Mouse (Mus musculus) liver, embryonic 14.5 days (tissue): ENCODE results near the gene Smim5. TPM values are rescaled to one million over a fixed set of nuclear protein-coding genes. Genes with fewer than 3 reads are reported as not detected.

Source experiments
- ATAC-seq: fragments of 200-750 bp; cut with Nextera tagmentation; 2 replicates; pipeline ENCODE4 v1.8.0; 2017; ENCODE audit warnings: moderate number of reproducible peaks, mild to moderate bottlenecking, moderate library complexity; ENCODE audit not compliant: insufficient read depth
- DNase-seq, 3 experiments: peaks; one replicate each; pipeline ENCODE4 v3.0.0-alpha.2; 2012 to 2013; ENCODE audit warnings: low read depth in 3 of 3, low spot score in 3 of 3
- H3K27ac ChIP-seq: fragments of 300-500 bp; sonication (generic); 2 replicates; pipeline ENCODE4 v1.5.1; 2014; ENCODE audit warnings: moderate library complexity, mild to moderate bottlenecking, control low read depth, inconsistent platforms
- H3K27me3 ChIP-seq: fragments of 300-500 bp; sonication (generic); 2 replicates; pipeline ENCODE4 v1.6.1; 2014; ENCODE audit warnings: mild to moderate bottlenecking, low read length, moderate library complexity; ENCODE audit not compliant: control insufficient read depth, insufficient read depth
- H3K36me3 ChIP-seq: fragments of 300-500 bp; sonication (generic); replicated peaks from 2 replicates; pipeline ENCODE4 v1.6.1; 2014; ENCODE audit warnings: low read depth; ENCODE audit not compliant: control insufficient read depth, insufficient read depth
- H3K4me1 ChIP-seq, 2 experiments: fragments of 200-500 bp in 1 of 2; fragments of 300-500 bp in 1 of 2; sonication (generic) in 1 of 2; replicated peaks; 2 replicates each; pipeline ENCODE4 v1.6.1; 2012 to 2014; ENCODE audit warnings: antibody characterized with exemption in 1 of 2, inconsistent platforms in 1 of 2, low read length in 1 of 2; ENCODE audit not compliant: control insufficient read depth in 2 of 2, insufficient read depth in 2 of 2
- H3K4me2 ChIP-seq: fragments of 300-500 bp; sonication (generic); 2 replicates; pipeline ENCODE4 v1.6.1; 2014; ENCODE audit warnings: low read depth, mild to moderate bottlenecking, control low read depth, moderate library complexity
- H3K4me3 ChIP-seq, 2 experiments: fragments of 200-500 bp in 1 of 2; fragments of 300-500 bp in 1 of 2; sonication (generic) in 1 of 2; 2 replicates each; pipeline ENCODE4 v1.5.1; 2012 to 2014; ENCODE audit warnings: low read depth in 2 of 2, low read length in 2 of 2, mild to moderate bottlenecking in 2 of 2, control low read depth in 1 of 2, inconsistent platforms in 1 of 2, moderate library complexity in 1 of 2; ENCODE audit not compliant: insufficient read depth in 1 of 2
- H3K9ac ChIP-seq: fragments of 300-500 bp; sonication (generic); replicated peaks from 2 replicates; pipeline ENCODE4 v1.6.1; 2014; ENCODE audit warnings: mild to moderate bottlenecking, control low read depth, moderate library complexity
- H3K9me3 ChIP-seq: fragments of 300-500 bp; sonication (generic); 2 replicates; pipeline ENCODE4 v1.6.1; 2016; ENCODE audit warnings: low read length, mixed read lengths; ENCODE audit not compliant: control insufficient read depth
- CTCF ChIP-seq: IDR thresholded peaks from 2 replicates; pipeline ENCODE4 v1.5.1; 2016; ENCODE audit warnings: antibody characterized with exemption, low read depth, control low read depth
- EP300 ChIP-seq: IDR thresholded peaks from 2 replicates; pipeline ENCODE4 v1.6.1; 2016; ENCODE audit warnings: antibody characterized with exemption, low read depth
- WGBS: fragments of 180-500 bp; shearing (Covaris S2); extraction: QIAGEN DNeasy Blood & Tissue Kit; methylation state at CpG from one replicate; pipeline ENCODE4 v1.1.7; 2014; ENCODE audit not compliant: insufficient replicate concordance; 5-methylcytosine and 5-hydroxymethylcytosine counted together
- polyA plus RNA-seq, 2 experiments: library from polyadenylated mRNA; depleted of rRNA in 1 of 2; stranded (reverse) in 1 of 2; unstranded in 1 of 2; fragments of >200 nt; fragmentation: Nextera tagmentation in 1 of 2; extraction: Ambion mirVana in 1 of 2; gene quantifications; 2 replicates each; pipeline versions ENCODE4 v1.2.1 to v1.2.3; 2012 to 2014

The Smim5 gene
- polyA plus RNA-seq, 2 experiments, result 25.1 to 48.8 TPM

DNA sequence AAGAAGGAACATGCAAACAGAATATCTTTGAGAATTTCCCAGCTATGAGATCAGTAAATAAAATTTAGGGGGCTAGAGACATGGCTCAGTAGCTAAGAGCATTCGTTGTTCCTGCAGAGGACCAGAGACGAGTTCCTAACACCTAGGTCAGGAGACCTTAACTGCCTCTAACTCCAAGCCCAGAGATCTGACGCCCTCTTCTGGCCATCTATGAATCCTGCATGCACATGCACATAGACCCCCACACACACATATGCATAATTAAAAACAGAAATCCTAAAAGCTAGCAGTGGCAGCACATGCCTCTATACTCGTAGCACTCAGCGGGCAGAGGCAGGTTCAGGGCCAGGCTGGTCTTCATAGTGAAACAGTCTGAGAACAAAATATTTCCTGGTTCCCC is 23.3 kb upstream of the Smim5 start:
- H3K27me3 ChIP-seq, result no peaks in the 10 kb centered on the region
- no peak overlapping the region for H3K9ac ChIP-seq
- no peak overlapping the region for H3K27ac ChIP-seq
- no peak overlapping the region for H3K4me2 ChIP-seq
- 61% methylated on average over 5 of the region's 5 CpGs for WGBS
- peaks cover 0 to 14% of the 10 kb centered on the region in 2 experiments; a peak in 2 of 4 replicates for H3K4me1 ChIP-seq
- ATAC-seq (no peak), DNase-seq (no peak)
- no peak overlapping the region for H3K4me3 ChIP-seq
- no peaks in the 10 kb centered on the region for H3K9me3 ChIP-seq
- TF ChIP-seq EP300, result no peak
- peak; percentile 44 for TF ChIP-seq CTCF
- H3K36me3 ChIP-seq, result no peaks in the 10 kb centered on the region

DNA sequence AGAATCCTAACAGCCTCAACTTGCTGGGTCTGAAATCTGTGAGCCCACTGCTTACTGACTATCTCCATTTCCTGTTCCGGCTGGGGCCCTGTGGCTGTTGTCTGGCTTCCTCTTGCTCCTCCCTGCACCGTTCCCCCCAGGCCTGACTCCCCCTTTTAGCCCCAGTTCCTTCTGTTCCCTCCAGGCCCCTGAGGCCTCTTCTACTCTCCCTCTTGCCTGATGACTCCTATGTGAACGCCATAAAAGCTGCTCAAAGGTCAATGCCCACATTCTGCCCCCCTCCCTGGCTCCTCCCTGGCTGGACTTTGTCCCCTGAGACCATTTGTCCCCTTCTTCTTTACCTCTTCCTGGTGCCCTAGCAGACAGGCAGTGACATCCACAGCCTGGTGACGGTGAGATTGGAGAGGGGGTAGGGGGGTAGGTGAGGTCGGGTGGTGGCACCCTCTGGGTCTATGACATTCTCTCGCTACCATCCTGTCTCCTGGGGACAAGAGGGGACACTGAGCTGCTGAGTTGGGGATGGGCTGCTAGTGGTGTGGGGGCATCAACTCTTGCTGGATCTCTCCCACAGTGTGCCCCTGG is 22.5 kb upstream of the Smim5 start:
- H3K4me3 ChIP-seq, result no peak overlapping the region
- ATAC-seq, result no peak

DNA sequence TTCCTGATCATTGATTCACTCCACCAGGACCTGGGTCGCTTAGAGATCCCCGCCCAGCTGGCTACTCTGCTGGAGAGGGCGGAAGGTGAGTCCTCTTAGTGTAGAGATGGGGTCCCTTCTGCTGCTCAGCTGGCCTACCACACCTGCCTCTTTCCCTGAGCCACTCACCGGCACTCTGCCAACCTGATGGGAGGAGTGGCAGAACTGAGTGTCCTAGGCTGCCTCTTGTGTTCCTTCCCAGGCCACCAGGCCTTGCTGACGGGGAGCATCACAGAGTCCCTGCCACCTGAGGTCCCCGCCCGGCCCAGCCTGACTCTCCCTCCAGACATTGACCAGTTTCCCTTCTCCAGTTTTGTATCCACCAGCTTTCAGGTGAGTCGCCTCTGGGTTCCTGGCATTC is 21.7 kb upstream of the Smim5 start:
- peaks cover 0 to 5% of the 10 kb centered on the region in 2 experiments; a peak in 2 of 4 replicates for H3K4me1 ChIP-seq
- no peaks in the 10 kb centered on the region for H3K9me3 ChIP-seq
- no peaks in the 10 kb centered on the region for H3K36me3 ChIP-seq
- no peak overlapping the region for H3K4me3 ChIP-seq
- no peak overlapping the region for H3K27ac ChIP-seq
- ATAC-seq (no peak), DNase-seq (no peak)
- no peak overlapping the region for H3K9ac ChIP-seq
- no peaks in the 10 kb centered on the region for H3K27me3 ChIP-seq
- TF ChIP-seq CTCF (no peak), EP300 (no peak)
- 67% methylated on average over 8 of the region's 8 CpGs for WGBS
- H3K4me2 ChIP-seq, result no peak overlapping the region

More for the DNA sequence above, 22.5 kb upstream of the Smim5 start:
- Histone ChIP-seq H3K4me2 (no peak overlapping the region), H3K9ac (no peak overlapping the region), H3K27ac (no peak overlapping the region), H3K27me3 (no peaks in the 10 kb centered on the region), H3K36me3 (no peaks in the 10 kb centered on the region), H3K9me3 (no peaks in the 10 kb centered on the region), H3K4me1 (peaks cover 0 to 9% of the 10 kb centered on the region in 2 experiments; a peak in 2 of 4 replicates)
- DNase-seq, result no peak
- WGBS, result 32% methylated on average over 6 of the region's 6 CpGs
- TF ChIP-seq CTCF, result no peak
- TF ChIP-seq EP300, result no peak

DNA sequence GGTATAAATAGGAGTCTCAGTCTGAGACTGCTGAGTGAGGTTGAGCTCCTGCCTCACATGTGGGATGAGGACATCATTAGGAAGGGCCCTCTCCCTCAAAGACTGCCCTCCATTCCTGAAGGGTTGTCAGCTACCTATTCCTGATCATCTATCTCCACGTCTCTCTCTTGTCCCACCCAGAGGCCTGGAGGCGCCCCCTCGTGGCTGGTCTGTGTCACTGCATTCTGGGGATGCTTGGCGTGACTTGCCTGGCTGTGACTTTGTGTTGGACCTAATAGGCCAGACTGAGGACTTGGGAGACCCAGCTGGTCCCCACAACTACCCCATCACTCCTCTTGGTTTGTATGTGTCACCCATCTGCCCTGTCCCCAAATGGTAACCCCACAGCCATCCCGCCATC is 18.8 kb upstream of the Smim5 start:
- H3K4me2 ChIP-seq, result no peak overlapping the region
- ATAC-seq (no peak), DNase-seq (peak in 1 of 3 experiments; percentile 45)
- no peak overlapping the region for H3K4me3 ChIP-seq
- H3K9me3 ChIP-seq, result no peaks in the 10 kb centered on the region
- no peak overlapping the region for H3K27ac ChIP-seq
- no peaks in the 10 kb centered on the region for H3K36me3 ChIP-seq
- H3K4me1 ChIP-seq, result peaks cover 0 to 5% of the 10 kb centered on the region in 2 experiments; a peak in 2 of 4 replicates
- H3K9ac ChIP-seq, result no peak overlapping the region
- H3K27me3 ChIP-seq, result no peaks in the 10 kb centered on the region
- TF ChIP-seq EP300 (no peak), CTCF (peak; percentile 98)
- WGBS, result 21% methylated on average over 5 of the region's 5 CpGs

DNA sequence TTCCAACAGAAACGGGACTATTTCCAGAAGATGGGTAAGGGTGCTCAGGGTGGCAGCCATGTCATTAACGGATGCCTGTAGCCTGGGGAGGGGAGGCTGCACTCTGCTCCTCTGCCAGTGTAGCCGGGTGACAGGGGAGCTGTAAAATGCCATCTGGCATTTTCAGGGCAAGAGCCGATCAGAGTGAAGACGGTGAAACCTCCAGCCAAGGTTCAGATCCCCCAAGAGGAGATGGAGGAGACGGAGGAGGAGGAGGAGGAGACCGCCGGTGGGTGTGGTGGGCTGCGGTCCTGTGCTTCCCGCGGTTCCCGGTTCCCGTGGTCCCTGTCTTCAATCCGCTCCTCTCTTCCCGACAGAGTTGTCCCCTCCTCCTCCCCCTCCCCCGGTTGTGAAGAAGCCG is 16.5 kb upstream of the Smim5 start:
- no peak for DNase-seq
- Histone ChIP-seq H3K27me3 (no peaks in the 10 kb centered on the region), H3K4me3 (no peak overlapping the region), H3K4me2 (no peak overlapping the region), H3K9me3 (no peaks in the 10 kb centered on the region), H3K36me3 (no peaks in the 10 kb centered on the region), H3K4me1 (no peaks in the 10 kb centered on the region), H3K27ac (no peak overlapping the region), H3K9ac (no peak overlapping the region)
- TF ChIP-seq EP300 (no peak), CTCF (no peak)
- WGBS, result 37% methylated on average over 17 of the region's 17 CpGs
- ATAC-seq, result no peak
